Mouse (Mus musculus) B cell, adult 62 days (primary cell): Measurements from ENCODE around the gene Mefv. TPM values are rescaled to one million over a fixed set of nuclear protein-coding genes. Genes with fewer than 3 reads are reported as not detected.

Experiments
- total RNA-seq: library from RNA; stranded (reverse); gene quantifications from 4 replicates; pipeline ENCODE4 v1.2.4, GENCODE M21; 2023

The Mefv gene
- total RNA-seq = not detected in 4 replicates

GRCm38 (mm10) chr16:3717980-3718379, at the start of gene Mefv:
Gene Mefv, minus strand, starts transcription at chr16:3718097.

GRCm38 (mm10) chr16:3743503-3744185, 25.7 kb upstream of the Mefv start, which contains the start of gene Zfp263:
Gene Zfp263, plus strand, starts transcription at chr16:3744093.

Other genes starting within 250 kb of the Mefv start
- not detected in 4 replicates for gene Olfr161, start 127.1 kb downstream of the Mefv start, total RNA-seq
- gene Zfp263, start 26.0 kb upstream of the Mefv start, total RNA-seq = 56.0 to 68.2 TPM (median 63.3 TPM) in 4 replicates
- gene Olfr15, start 112.8 kb upstream of the Mefv start, total RNA-seq = not detected in 4 replicates
- 0.27 to 0.92 TPM (median 0.75 TPM) in 4 replicates for gene Zfp174, start 129.2 kb upstream of the Mefv start, total RNA-seq
- gene Naa60, start 154.3 kb upstream of the Mefv start, total RNA-seq = 80.0 to 85.6 TPM (median 83.0 TPM) in 4 replicates
- gene Zfp597, start 166.5 kb upstream of the Mefv start, total RNA-seq = 29.5 to 37.1 TPM (median 34.5 TPM) in 4 replicates
- not detected in 4 replicates for gene Gm20695, start 166.6 kb upstream of the Mefv start, total RNA-seq
- gene 1700037C18Rik, start 190.6 kb upstream of the Mefv start, total RNA-seq = 6.6 to 7.9 TPM (median 7.0 TPM) in 4 replicates
- gene Cluap1, start 190.7 kb upstream of the Mefv start, total RNA-seq = 24.5 to 34.0 TPM (median 28.1 TPM) in 4 replicates